Mouse (Mus musculus) right cerebral cortex, postnatal 25 days (tissue): ENCODE data around the gene Zfp334.

Experiments used
- DNase-seq: peaks from one replicate; pipeline ENCODE4 v3.0.0; 2022

Gene Zfp334

DNA sequence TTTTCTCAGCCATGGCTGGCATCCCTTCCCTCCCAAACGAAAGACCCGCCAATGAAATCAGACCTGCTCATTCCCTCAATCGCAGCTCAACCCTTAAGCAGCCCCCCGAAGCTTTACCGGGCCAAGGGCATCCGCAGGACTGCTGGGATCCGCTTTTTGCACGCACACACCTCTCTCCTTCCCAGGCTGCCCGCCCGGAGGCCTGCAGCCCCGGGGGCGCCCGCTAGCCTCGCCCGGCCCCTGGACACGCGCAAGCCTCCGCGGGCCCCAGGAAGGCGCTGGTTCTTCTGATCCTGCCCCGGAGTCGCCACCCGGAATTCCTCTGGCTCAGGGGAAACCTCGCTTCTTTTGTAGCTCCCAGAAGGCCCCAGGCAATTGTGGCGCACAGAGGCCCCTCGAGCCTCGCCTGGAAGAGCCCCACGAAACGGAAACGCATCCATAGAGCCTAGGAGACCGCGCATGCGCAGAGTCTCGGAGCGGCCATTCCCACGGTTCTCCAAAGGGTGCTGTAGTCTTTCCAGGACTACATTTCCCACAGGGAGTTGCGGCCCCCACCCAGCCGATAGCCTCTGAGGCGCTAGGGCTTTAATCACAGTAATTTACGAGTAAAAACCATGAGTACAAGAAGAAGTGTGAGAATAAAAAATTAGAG, at the start of gene Zfp334:
Zfp334 (minus strand) TSS at position 416 of the 652 bp plus-strand sequence.
- DNase-seq = peak; percentile 95

DNA sequence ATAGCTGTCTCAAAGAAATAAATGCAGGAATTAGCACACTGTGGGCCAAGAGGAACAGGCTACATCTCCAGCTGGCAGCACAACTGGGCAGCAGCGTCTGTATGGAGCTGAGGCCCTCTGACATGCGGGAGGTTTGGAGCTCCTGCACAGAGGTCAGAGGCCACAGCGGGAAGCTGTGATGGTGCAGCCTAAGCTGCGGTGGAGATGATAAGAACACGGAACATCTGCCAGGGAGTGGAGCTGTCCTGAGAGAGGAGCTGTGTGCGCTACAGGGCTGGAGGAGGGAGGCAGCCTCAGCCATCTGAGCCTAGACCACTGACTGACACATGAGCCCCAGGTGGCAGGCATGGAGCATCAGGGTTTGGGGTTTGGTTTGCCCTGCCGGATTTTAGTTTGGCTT, 40.6 kb upstream of the Zfp334 start:
- DNase-seq = no peak

DNA sequence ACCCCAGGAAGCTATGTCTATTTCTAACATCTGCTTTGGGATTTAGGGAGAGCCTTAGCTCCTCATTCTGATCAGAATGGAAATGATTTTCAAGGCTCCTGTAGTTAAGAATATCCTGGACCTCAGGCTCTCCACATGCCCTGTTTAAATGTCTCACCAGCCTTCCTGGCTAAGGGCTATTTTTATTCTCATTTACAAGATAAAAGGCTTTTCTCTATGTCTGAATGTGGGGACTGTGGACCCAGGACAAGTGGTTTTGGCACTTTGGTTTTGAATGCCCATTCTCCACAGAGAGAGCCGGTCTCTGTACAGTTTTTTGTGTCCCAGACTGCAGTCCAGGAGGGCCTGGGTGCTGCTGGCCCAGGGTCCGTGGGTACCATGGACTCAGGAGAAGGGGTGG, 32.1 kb upstream of the Zfp334 start:
- DNase-seq = no peak

DNA sequence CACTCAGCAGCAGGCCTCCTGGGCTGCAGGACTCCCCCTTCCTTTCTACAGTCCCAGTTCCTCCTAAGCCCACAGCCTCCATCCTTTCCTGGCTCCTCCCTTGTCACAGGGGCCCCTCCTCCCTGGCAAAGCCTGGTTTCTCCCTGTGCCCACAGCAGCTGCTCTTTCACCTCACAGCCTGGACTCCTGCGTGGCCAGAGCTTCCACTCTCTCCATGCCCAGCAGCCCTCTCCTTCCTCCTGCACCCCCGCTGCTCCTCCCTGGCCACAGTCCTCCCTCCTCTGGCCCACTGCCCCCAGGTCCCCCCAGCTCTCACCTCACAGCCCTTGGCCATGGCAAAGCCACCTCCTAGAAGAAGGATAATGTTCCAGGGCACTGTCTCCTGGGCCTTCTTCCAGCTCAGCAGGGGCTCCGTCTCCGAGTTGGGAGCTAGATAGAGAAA, 31.6 kb upstream of the Zfp334 start:
- DNase-seq = peak; percentile 40

DNA sequence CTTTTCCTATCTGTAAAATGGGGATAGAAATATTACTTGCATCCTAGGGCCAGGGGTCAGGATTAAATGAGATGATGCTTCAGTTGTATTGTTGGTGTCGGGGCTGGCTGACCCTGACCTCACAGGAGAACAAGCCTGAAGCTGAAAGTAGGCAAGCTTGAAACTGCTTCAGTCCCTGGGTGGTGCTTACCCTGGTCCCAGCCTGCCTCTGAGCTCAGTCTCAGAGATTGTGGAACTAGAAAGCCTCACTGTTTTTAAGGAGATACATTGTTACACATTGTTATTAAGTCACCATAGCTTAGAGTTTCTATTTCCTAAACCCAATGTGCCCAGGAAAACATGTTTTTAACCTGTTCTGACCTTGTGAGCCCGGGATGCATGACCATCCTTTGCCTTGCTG, 30.5 kb upstream of the Zfp334 start:
- DNase-seq = no peak

- peak; percentile 56 for DNase-seq
Observed at GRCm38 (mm10) chr2:165417291-165417690, 29.2 kb upstream of the Zfp334 start.

DNA sequence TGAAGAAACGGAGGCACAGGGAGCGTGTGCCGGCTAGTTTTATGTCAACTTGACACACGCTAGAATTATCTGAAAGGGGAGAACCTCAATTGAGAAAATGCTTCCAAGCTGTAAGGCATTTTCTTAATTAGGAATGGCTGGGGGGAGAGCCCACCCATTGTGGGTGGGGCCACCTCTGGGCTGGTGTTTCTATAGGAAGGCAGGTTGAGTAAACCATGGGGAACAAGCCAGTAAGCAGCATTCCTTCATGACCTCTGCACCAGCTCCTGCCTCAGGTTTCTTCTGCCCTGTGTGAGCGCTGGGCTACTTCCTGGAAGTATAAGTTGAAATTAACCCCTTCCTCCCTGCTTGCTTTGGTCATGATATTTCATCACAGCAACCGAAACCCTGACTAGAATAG, 27.7 kb upstream of the Zfp334 start:
- DNase-seq = no peak

GRCm38 (mm10) chr2:165415141-165415721, 27.2 kb upstream of the Zfp334 start:
- DNase-seq = no peak

GRCm38 (mm10) chr2:165414321-165414720, 26.3 kb upstream of the Zfp334 start:
- DNase-seq = no peak

GRCm38 (mm10) chr2:165413884-165414283, 25.8 kb upstream of the Zfp334 start:
- DNase-seq = no peak

- peak; percentile 55 for DNase-seq
Observed at GRCm38 (mm10) chr2:165407700-165408301, 19.7 kb upstream of the Zfp334 start.

- DNase-seq = peak; percentile 66
Observed at GRCm38 (mm10) chr2:165405351-165405750, 17.3 kb upstream of the Zfp334 start.

DNA sequence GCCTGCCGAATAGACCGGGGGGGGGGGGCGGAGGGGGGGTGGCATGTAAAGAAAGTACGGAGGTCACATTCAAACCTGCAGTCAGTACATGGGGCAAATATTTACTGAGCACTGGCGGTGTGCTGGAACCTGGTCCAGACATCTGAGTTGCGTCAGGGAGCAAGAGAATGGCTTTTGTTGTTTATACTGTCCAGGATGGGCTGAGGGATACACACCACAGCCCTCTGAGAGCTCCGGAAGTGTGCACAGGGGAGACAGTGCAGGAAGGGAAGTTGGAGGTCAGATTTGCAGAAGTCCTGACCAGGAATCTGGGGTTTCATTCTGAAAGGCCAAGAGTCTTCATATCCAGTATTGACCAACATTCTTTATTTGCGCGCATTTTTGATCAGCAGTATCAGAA, 16.9 kb upstream of the Zfp334 start:
- DNase-seq = no peak

- no peak for DNase-seq
Observed at GRCm38 (mm10) chr2:165398164-165398785, 10.2 kb upstream of the Zfp334 start.

- DNase-seq = no peak
Observed at GRCm38 (mm10) chr2:165397502-165398163, 9.6 kb upstream of the Zfp334 start.

DNA sequence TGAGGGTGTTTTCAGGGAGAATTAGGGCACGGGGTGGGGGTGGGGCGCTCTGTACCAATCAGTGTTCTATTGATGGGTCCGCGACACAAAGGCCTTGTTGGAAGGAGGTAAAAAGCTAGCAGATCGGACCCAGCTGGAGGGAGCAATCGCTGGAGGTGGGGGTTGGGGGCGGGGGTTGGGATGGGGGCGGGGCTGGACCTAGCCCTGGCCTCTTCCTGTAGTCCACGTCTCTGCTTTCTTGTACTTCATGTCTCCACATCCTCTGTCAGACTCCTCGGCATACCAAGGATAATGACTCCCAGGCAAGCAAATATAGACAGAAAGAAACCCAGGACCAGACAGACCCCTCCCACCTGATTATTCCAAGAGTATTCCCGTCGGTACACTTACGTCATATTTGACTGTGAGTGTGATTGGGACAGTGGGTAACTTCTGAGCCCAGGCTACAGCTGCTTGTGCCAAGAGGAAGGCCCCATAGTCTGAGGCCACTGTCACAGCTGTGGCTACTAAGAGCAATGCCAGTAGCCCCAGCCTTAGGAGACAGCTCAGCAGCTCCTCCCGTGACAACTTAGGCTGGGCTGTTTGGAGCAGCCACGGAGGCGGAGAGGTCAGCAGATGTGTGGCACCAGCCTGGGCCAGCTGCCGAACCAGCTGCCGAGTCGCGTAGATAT, 8.9 kb upstream of the Zfp334 start:
- no peak for DNase-seq

- DNase-seq = no peak
Observed at GRCm38 (mm10) chr2:165392156-165392555, 4.1 kb upstream of the Zfp334 start.

- peak; percentile 57 for DNase-seq
Observed at GRCm38 (mm10) chr2:165391561-165391960, 3.5 kb upstream of the Zfp334 start.

DNA sequence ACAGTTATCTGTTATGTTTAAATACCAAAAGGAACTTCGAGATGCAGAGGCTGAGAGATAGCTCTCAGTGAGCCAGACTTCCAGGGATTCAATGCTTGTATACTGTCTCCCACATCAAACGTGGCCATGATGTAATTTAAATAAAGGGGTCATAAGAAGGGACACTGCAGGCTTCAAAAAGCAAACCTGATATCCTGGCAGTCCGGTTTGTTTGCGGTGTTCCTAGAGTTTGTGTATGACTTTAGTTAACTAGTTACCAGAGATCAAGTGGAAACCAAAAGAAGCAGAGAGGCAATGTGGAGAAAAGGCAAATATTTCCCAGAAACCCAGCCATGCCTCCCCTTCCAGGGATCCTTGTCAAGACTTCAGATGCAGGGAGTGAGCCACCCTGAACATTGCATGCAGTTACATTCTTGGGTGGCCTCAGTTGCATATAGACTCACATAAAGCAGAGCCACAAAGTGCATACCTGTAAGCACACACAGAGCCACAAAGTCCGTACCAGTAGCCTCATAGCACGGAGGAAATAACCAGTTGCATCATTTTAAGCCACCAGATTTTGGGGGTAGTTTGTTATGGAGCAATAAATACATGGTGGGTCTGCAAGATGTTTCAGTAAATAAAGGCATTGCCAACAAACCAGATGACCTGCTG, 1.4 kb upstream of the Zfp334 start:
- DNase-seq = no peak

GRCm38 (mm10) chr2:165387370-165387769, 689 bp downstream of the Zfp334 start:
- DNase-seq = no peak

DNA sequence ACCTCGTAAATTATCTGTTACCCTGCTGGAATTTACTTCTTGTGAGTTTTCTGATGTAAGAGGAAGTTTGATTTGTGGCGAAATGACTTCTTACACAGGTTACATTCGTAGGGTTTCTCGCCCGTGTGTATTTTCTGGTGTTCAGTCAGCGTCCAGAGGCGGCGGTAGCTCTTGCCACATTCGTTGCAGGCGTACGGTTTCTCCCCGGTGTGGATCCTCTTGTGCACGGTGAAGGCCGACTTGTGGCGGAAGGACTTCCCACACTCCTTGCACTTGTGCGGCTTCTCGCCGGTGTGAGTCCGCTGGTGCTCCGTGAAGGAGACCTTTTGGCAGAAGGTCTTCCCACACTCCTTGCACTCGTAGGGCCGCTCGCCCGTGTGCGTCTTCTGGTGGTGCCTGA, 8.0 kb downstream of the Zfp334 start:
- no peak for DNase-seq

- no peak for DNase-seq
Observed at GRCm38 (mm10) chr2:165376001-165376400, 12.1 kb downstream of the Zfp334 start.
